ENCODE assay signal across 8 mouse cellular contexts in the genomic region with DNA sequence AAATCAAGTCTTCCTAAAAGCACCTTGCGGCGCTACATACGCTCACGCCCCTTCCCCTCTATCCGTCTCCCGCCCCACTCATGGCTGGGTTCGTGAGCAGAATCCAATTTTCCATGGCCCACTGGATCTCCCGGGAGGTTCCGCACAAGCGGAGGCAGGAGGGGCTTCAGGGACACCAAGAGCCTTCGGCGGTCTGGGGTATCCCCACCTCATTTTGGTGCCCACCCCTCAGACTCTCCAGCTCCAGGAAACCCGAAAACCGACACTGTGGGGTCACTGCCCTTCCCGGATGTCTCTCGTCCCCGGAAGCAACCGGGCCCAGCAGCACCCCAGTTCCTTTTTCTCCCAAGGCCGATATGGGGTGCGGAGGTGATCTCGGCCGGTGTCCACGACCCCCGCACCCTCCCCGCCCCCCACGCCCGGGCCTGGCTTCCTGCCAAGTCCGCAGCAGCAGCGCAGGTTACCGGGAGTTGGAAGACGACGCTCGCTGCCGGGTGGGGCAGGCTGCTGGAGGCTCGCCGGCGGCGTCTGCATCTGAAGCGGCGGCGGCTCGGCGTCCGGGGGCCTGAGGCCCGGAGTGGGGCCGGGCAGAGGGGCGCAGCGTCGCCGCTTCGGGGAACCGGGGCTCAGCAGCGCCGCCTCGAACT. TPM values are rescaled to one million over a fixed set of nuclear protein-coding genes. Genes with fewer than 3 reads are reported as not detected.
A peak's percentile ranks its signal among the peaks of the same experiment; 100 is the strongest.
DNase-seq lines count a peak whose midpoint lies in the region; ATAC-seq and TF ChIP-seq lines count a peak whose summit lies in the region.

No protein-coding gene starts in this region.

- peaks cover 16% of the 10 kb centered on the region for H3K4me1 ChIP-seq in embryonic facial prominence, embryonic 13.5 days
- H3K4me1 ChIP-seq in hindbrain, embryonic 10.5 days (replicated peaks): peaks cover 26% of the 10 kb centered on the region
- peaks cover 10% of the 10 kb centered on the region for H3K4me1 ChIP-seq in limb, embryonic 10.5 days
- peaks cover 35% of the 10 kb centered on the region for H3K4me1 ChIP-seq in midbrain, embryonic 15.5 days

- H3K27ac ChIP-seq in embryonic facial prominence, embryonic 13.5 days: peak overlapping the region; percentile 94
- peak overlapping the region; percentile 92 for H3K27ac ChIP-seq in hindbrain, embryonic 10.5 days
- peak overlapping the region; percentile 87 for H3K27ac ChIP-seq in limb, embryonic 10.5 days
- H3K27ac ChIP-seq in midbrain, embryonic 15.5 days: peak overlapping the region; percentile 93

- peak overlapping the region; percentile 85 for H3K4me2 ChIP-seq in embryonic facial prominence, embryonic 13.5 days
- H3K4me2 ChIP-seq in midbrain, embryonic 15.5 days: peak overlapping the region; percentile 70

- no peaks in the 10 kb centered on the region for H3K27me3 ChIP-seq in Patski
- no peaks in the 10 kb centered on the region for H3K27me3 ChIP-seq in embryonic facial prominence, embryonic 13.5 days
- no peaks in the 10 kb centered on the region for H3K27me3 ChIP-seq in hindbrain, embryonic 10.5 days (ENCODE audit: insufficient read depth, poor library complexity, severe bottlenecking)
- H3K27me3 ChIP-seq in limb, embryonic 10.5 days (ENCODE audit: low read depth, poor library complexity, severe bottlenecking): no peaks in the 10 kb centered on the region
- peaks cover 4% of the 10 kb centered on the region; the same call in 1 of the 2 replicates for H3K27me3 ChIP-seq in midbrain, embryonic 15.5 days (replicated peaks)

- ATAC-seq in Patski: peak; percentile 37
- peak; percentile 82 for ATAC-seq in embryonic facial prominence, embryonic 13.5 days (ENCODE audit: insufficient number of reproducible peaks, insufficient read depth, low FRiP score, low TSS enrichment, low read depth)
- peak; percentile 57 for ATAC-seq in midbrain, embryonic 15.5 days (replicated peaks)

- DNase-seq in layer of hippocampus, postnatal 10 days (ENCODE audit: low spot score in 2 of 2): peak; percentile 35 to 48
- DNase-seq in layer of hippocampus, adult 11-12 months (ENCODE audit: low spot score): no peak
- DNase-seq in Patski (ENCODE audit: low read depth, low spot score): no peak
- DNase-seq in hindbrain, embryonic 10.5 days (ENCODE audit: low spot score): peak; percentile 55
- no peak for DNase-seq in limb, embryonic 10.5 days (ENCODE audit: low spot score)
- DNase-seq in frontal cortex, postnatal 10 days (ENCODE audit: low spot score in 2 of 2): no peak

- peak overlapping the region; percentile 99 for H3K4me3 ChIP-seq in embryonic facial prominence, embryonic 13.5 days
- H3K4me3 ChIP-seq in hindbrain, embryonic 10.5 days: peak overlapping the region; percentile 96
- peak overlapping the region; percentile 72 for H3K4me3 ChIP-seq in limb, embryonic 10.5 days
- peak overlapping the region; percentile 92 for H3K4me3 ChIP-seq in midbrain, embryonic 15.5 days

- TF ChIP-seq CTCF in Patski (IDR thresholded peaks at IDR 0.05): no peak

- under 1% methylated on average over 51 of the region's 55 CpGs for WGBS in embryonic facial prominence, embryonic 13.5 days
- WGBS in hindbrain, embryonic 10.5 days: under 1% methylated on average over 55 of the region's 55 CpGs
- WGBS in limb, embryonic 10.5 days: under 1% methylated on average over 43 of the region's 55 CpGs
- WGBS in midbrain, embryonic 15.5 days: under 1% methylated on average over 55 of the region's 55 CpGs

- H3K9ac ChIP-seq in embryonic facial prominence, embryonic 13.5 days: peak overlapping the region; percentile 88
- H3K9ac ChIP-seq in midbrain, embryonic 15.5 days: peak overlapping the region; percentile 86

- CTCF ChIA-PET in Patski (lab: Charles Lee): no interaction called here

- in situ Hi-C loops in Patski (cut with MboI; ENCODE audit: low pct_unique_long_range_greater_than_20kb): no loop called here

- POLR2A ChIA-PET in Patski (lab: Charles Lee): no interaction called here

- H3K36me3 ChIP-seq in embryonic facial prominence, embryonic 13.5 days: no peaks in the 10 kb centered on the region
- H3K36me3 ChIP-seq in hindbrain, embryonic 10.5 days: 0 out of 2 replicates have a peak, but pooled peaks cover 5% of the 10 kb centered on the region
- no peaks in the 10 kb centered on the region for H3K36me3 ChIP-seq in limb, embryonic 10.5 days
- H3K36me3 ChIP-seq in midbrain, embryonic 15.5 days (replicated peaks): no peaks in the 10 kb centered on the region

- no peaks in the 10 kb centered on the region for H3K9me3 ChIP-seq in embryonic facial prominence, embryonic 13.5 days
- H3K9me3 ChIP-seq in hindbrain, embryonic 10.5 days: no peaks in the 10 kb centered on the region
- no peaks in the 10 kb centered on the region for H3K9me3 ChIP-seq in limb, embryonic 10.5 days (replicated peaks)
- no peaks in the 10 kb centered on the region for H3K9me3 ChIP-seq in midbrain, embryonic 15.5 days

RNA-seq across cellular contexts. Expression of gene Akirin1, which starts 0.5 kb away (rescaled TPM):
- total RNA-seq in layer of hippocampus, postnatal 10 days (2021): 10 to 100 TPM; 57.8 to 77.0 TPM
- 30.5 TPM for polyA plus RNA-seq in Patski (2021)
- polyA plus RNA-seq in embryonic facial prominence, embryonic 13.5 days (2015; fragmentation: Nextera tagmentation; extraction: Ambion mirVana): 53.4 and 54.0 TPM in 2 replicates
- polyA plus RNA-seq in hindbrain, embryonic 10.5 days (2016; fragmentation: Nextera tagmentation; extraction: Ambion mirVana): 66.7 and 78.6 TPM in 2 replicates
- polyA plus RNA-seq in limb, embryonic 10.5 days (2016; fragmentation: Nextera tagmentation; extraction: Ambion mirVana): 49.5 and 55.1 TPM in 2 replicates
- 80.6 and 82.7 TPM in 2 replicates for polyA plus RNA-seq in midbrain, embryonic 15.5 days (2015; fragmentation: Nextera tagmentation; extraction: Ambion mirVana)

RNA-seq across cellular contexts. Expression of gene Ndufs5, which starts 31.6 kb away (rescaled TPM):
- 100 to 1,000 TPM; 174 to 175 TPM for total RNA-seq in layer of hippocampus, postnatal 10 days (2021)
- polyA plus RNA-seq in Patski (2021): 64.3 TPM
- polyA plus RNA-seq in embryonic facial prominence, embryonic 13.5 days (2015; fragmentation: Nextera tagmentation; extraction: Ambion mirVana): 324 and 340 TPM in 2 replicates
- 349 and 378 TPM in 2 replicates for polyA plus RNA-seq in hindbrain, embryonic 10.5 days (2016; fragmentation: Nextera tagmentation; extraction: Ambion mirVana)
- polyA plus RNA-seq in limb, embryonic 10.5 days (2016; fragmentation: Nextera tagmentation; extraction: Ambion mirVana): 340 and 356 TPM in 2 replicates
- polyA plus RNA-seq in midbrain, embryonic 15.5 days (2015; fragmentation: Nextera tagmentation; extraction: Ambion mirVana): 410 and 413 TPM in 2 replicates

RNA-seq across cellular contexts. Expression of gene Rhbdl2, which starts 38.1 kb away (rescaled TPM):
- total RNA-seq in layer of hippocampus, postnatal 10 days (2021): 1 to 10 TPM; 1.4 to 3.7 TPM
- 19.0 TPM for polyA plus RNA-seq in Patski (2021)
- polyA plus RNA-seq in embryonic facial prominence, embryonic 13.5 days (2015; fragmentation: Nextera tagmentation; extraction: Ambion mirVana): 3.1 and 3.7 TPM in 2 replicates
- polyA plus RNA-seq in hindbrain, embryonic 10.5 days (2016; fragmentation: Nextera tagmentation; extraction: Ambion mirVana): 0.25 and 0.38 TPM in 2 replicates
- 0.45 and 0.79 TPM in 2 replicates for polyA plus RNA-seq in limb, embryonic 10.5 days (2016; fragmentation: Nextera tagmentation; extraction: Ambion mirVana)
- 1.1 and 1.6 TPM in 2 replicates for polyA plus RNA-seq in midbrain, embryonic 15.5 days (2015; fragmentation: Nextera tagmentation; extraction: Ambion mirVana)

Comparison
In these comparisons a context has a peak if more than half of its experiments do, and no peak if none do; other contexts are left out.
1. DNase-seq: peak in layer of hippocampus, postnatal 10 days (2 of 2) and hindbrain, embryonic 10.5 days (single experiment); none in layer of hippocampus, adult 11-12 months (single experiment), Patski (single experiment), limb, embryonic 10.5 days (single experiment) and frontal cortex, postnatal 10 days (0 of 2).
2. Peak in every context shown above with its lines, with median percentiles within 50 percentile points of each other: ATAC-seq, H3K27ac ChIP-seq and H3K4me3 ChIP-seq.